In genomic region chr9:27791639-27791966, GRCm38 (mm10) we compare ENCODE assay signal across 10 mouse cellular contexts. TPM values are rescaled to one million over a fixed set of nuclear protein-coding genes. Genes with fewer than 3 reads are reported as not detected.
DNase-seq lines count a peak whose midpoint lies in the region; ATAC-seq and TF ChIP-seq lines count a peak whose summit lies in the region.
"Had no signal": no experiment of that assay in that cellular context is flagged by ENCODE, and none has a peak within 500 bp of the region (broad histone marks: within the 10 kb centered on the region; RNA-seq: fewer than 3 reads in every experiment).

No protein-coding gene starts in this region.

- TF ChIP-seq CTCF in midbrain, postnatal 0 days (IDR thresholded peaks at IDR 0.05), result no peak
- TF ChIP-seq CTCF in thymus, adult 2 months (IDR thresholded peaks at IDR 0.05; ENCODE audit: borderline replicate concordance, control insufficient read depth, extremely low read depth, insufficient read depth, low read length, poor library complexity), result no peak

- DNase-seq in liver, embryonic 11.5 days (ENCODE audit: low spot score), result no peak
- no peak for DNase-seq in liver
- DNase-seq in forebrain, embryonic 10.5 days (ENCODE audit: extremely low spot score, low spot score), result no peak
- DNase-seq in midbrain, postnatal 0 days (ENCODE audit: low spot score), result no peak
- DNase-seq in thymus, adult 2 months, result no peak
- no peak for DNase-seq in gastrocnemius, postnatal 25 days
- no peak for DNase-seq in left cerebral cortex, postnatal 14 days (ENCODE audit: low spot score in 2 of 2)

- WGBS in liver, embryonic 11.5 days, result 3% methylated on average over 12 of the region's 12 CpGs
- WGBS in forebrain, embryonic 10.5 days, result 3% methylated on average over 12 of the region's 12 CpGs
- WGBS in hindbrain, embryonic 15.5 days, result 2% methylated on average over 12 of the region's 12 CpGs
- WGBS in midbrain, postnatal 0 days, result 2% methylated on average over 12 of the region's 12 CpGs
- 8% methylated on average over 12 of the region's 12 CpGs for WGBS in thymus, adult 2 months

- H3K4me3 ChIP-seq in liver, embryonic 11.5 days (ENCODE audit: low read depth, low read length), result peak overlapping the region; percentile 31; the same call in 1 of the 2 replicates
- peak overlapping the region; percentile 56 for H3K4me3 ChIP-seq in forebrain, embryonic 10.5 days
- H3K4me3 ChIP-seq in hindbrain, embryonic 15.5 days, result peak overlapping the region; percentile 56
- H3K4me3 ChIP-seq in midbrain, postnatal 0 days (ENCODE audit: low read depth, low read length), result peak overlapping the region; percentile 48
- H3K4me3 ChIP-seq in thymus, adult 2 months (ENCODE audit: control insufficient read depth, insufficient read depth, low read length), result no peak overlapping the region

- no peak overlapping the region for H3K9ac ChIP-seq in liver, embryonic 11.5 days (ENCODE audit: low read depth, low read length)
- peak overlapping the region; percentile 54 for H3K9ac ChIP-seq in hindbrain, embryonic 15.5 days
- H3K9ac ChIP-seq in midbrain, postnatal 0 days (replicated peaks; ENCODE audit: low read length, poor library complexity, severe bottlenecking), result peak overlapping the region; percentile 59

- peaks cover 29% of the 10 kb centered on the region for H3K27me3 ChIP-seq in liver, embryonic 11.5 days (replicated peaks; ENCODE audit: control insufficient read depth, insufficient read depth, low read length)
- peaks cover 53% of the 10 kb centered on the region for H3K27me3 ChIP-seq in forebrain, embryonic 10.5 days (ENCODE audit: poor library complexity, severe bottlenecking)
- H3K27me3 ChIP-seq in hindbrain, embryonic 15.5 days, result peaks cover 11% of the 10 kb centered on the region
- no peaks in the 10 kb centered on the region for H3K27me3 ChIP-seq in midbrain, postnatal 0 days (ENCODE audit: insufficient read depth, low read length)
- H3K27me3 ChIP-seq in thymus, adult 2 months (ENCODE audit: control insufficient read depth, insufficient read depth, low read length), result no peaks in the 10 kb centered on the region

- no peaks in the 10 kb centered on the region for H3K9me3 ChIP-seq in liver, embryonic 11.5 days (ENCODE audit: control insufficient read depth, low read length)
- H3K9me3 ChIP-seq in forebrain, embryonic 10.5 days, result no peaks in the 10 kb centered on the region
- no peaks in the 10 kb centered on the region for H3K9me3 ChIP-seq in hindbrain, embryonic 15.5 days
- no peaks in the 10 kb centered on the region for H3K9me3 ChIP-seq in midbrain, postnatal 0 days (ENCODE audit: low read length)

- ATAC-seq in liver, embryonic 11.5 days (replicated peaks; ENCODE audit: low FRiP score), result no peak
- peak; percentile 39; the same call in 1 of the 2 replicates for ATAC-seq in hindbrain, embryonic 15.5 days (ENCODE audit: low FRiP score, low read depth)
- 0 out of 2 replicates have a peak, but pooled peaks have one; percentile 38 for ATAC-seq in midbrain, postnatal 0 days (ENCODE audit: low FRiP score)
- ATAC-seq: lung, postnatal 0 days had no signal

- TF ChIP-seq POLR2A in thymus, adult 2 months (IDR thresholded peaks at IDR 0.05; ENCODE audit: control insufficient read depth, extremely low read depth, insufficient read depth, low read length, poor library complexity), result no peak

- no peaks in the 10 kb centered on the region for H3K4me1 ChIP-seq in liver, embryonic 11.5 days (replicated peaks; ENCODE audit: control insufficient read depth, insufficient read depth, low read length)
- H3K4me1 ChIP-seq in forebrain, embryonic 10.5 days, result peaks cover 13% of the 10 kb centered on the region
- H3K4me1 ChIP-seq in hindbrain, embryonic 15.5 days (replicated peaks), result peaks cover 17% of the 10 kb centered on the region
- no peaks in the 10 kb centered on the region for H3K4me1 ChIP-seq in midbrain, postnatal 0 days (ENCODE audit: insufficient read depth, low read length)
- H3K4me1 ChIP-seq in thymus, adult 2 months (replicated peaks; ENCODE audit: control insufficient read depth, insufficient read depth, low read length), result no peaks in the 10 kb centered on the region

- intact Hi-C loops in left cerebral cortex, postnatal 14 days (cut with DNase I), result loop anchor here (5.0 kb wide), 1 partner anchor 456 kb away; no protein-coding TSS in a partner anchor

- no peak overlapping the region for H3K27ac ChIP-seq in liver, embryonic 11.5 days (ENCODE audit: low read depth, low read length)
- H3K27ac ChIP-seq in forebrain, embryonic 10.5 days, result peak overlapping the region; percentile 63; the same call in 1 of the 2 replicates
- peak overlapping the region; percentile 90 for H3K27ac ChIP-seq in hindbrain, embryonic 15.5 days (replicated peaks)
- H3K27ac ChIP-seq in midbrain, postnatal 0 days (ENCODE audit: low read depth, low read length), result peak overlapping the region; percentile 78
- H3K27ac ChIP-seq in thymus, adult 2 months (ENCODE audit: control insufficient read depth, insufficient read depth, low read length), result no peak overlapping the region

- peak overlapping the region; percentile 44 for H3K4me2 ChIP-seq in liver, embryonic 11.5 days
- H3K4me2 ChIP-seq in hindbrain, embryonic 15.5 days, result peak overlapping the region; percentile 71
- peak overlapping the region; percentile 69 for H3K4me2 ChIP-seq in midbrain, postnatal 0 days (ENCODE audit: low read depth, low read length, poor library complexity, severe bottlenecking)

- H3K36me3 ChIP-seq in liver, embryonic 11.5 days (ENCODE audit: control insufficient read depth, insufficient read depth, low read length), result no peaks in the 10 kb centered on the region
- no peaks in the 10 kb centered on the region for H3K36me3 ChIP-seq in forebrain, embryonic 10.5 days (replicated peaks)
- H3K36me3 ChIP-seq in hindbrain, embryonic 15.5 days, result no peaks in the 10 kb centered on the region
- H3K36me3 ChIP-seq in midbrain, postnatal 0 days (ENCODE audit: insufficient read depth, low read length), result no peaks in the 10 kb centered on the region
- no peaks in the 10 kb centered on the region for H3K36me3 ChIP-seq in thymus, adult 2 months (ENCODE audit: control insufficient read depth, insufficient read depth, low read length)

RNA-seq across cellular contexts. Expression of gene Opcml, which starts 1.0 kb away (rescaled TPM):
- polyA plus RNA-seq in liver, embryonic 11.5 days (2014; fragmentation: Nextera tagmentation; extraction: Ambion mirVana), result 1.6 TPM in 2 replicates
- 1.1 and 1.4 TPM in 2 replicates for polyA plus RNA-seq in forebrain, embryonic 10.5 days (2016; fragmentation: Nextera tagmentation; extraction: Ambion mirVana)
- 41.8 and 44.3 TPM in 2 replicates for polyA plus RNA-seq in hindbrain, embryonic 15.5 days (2015; fragmentation: Nextera tagmentation; extraction: Ambion mirVana)
- total RNA-seq in midbrain, postnatal 0 days (2014; rRNA removed), result 128 and 159 TPM in 2 replicates
- polyA plus RNA-seq in midbrain, postnatal 0 days (2015; fragmentation: Nextera tagmentation; extraction: Ambion mirVana), result 51.5 and 71.2 TPM in 2 replicates
- 0.82 and 0.92 TPM in 2 replicates for polyA plus RNA-seq in thymus, adult 2 months (2012; rRNA removed)
- 1 to 10 TPM; 1.0 to 2.3 TPM for total RNA-seq in gastrocnemius, postnatal 25 days (2021)
- 100 to 1,000 TPM; 365 to 394 TPM for total RNA-seq in left cerebral cortex, postnatal 14 days (2021)
- total RNA-seq: granulocyte monocyte progenitor cell, adult 5-6 weeks had no signal

Comparison
In these comparisons a context has a peak if more than half of its experiments do, and no peak if none do; other contexts are left out.
1. H3K27ac ChIP-seq: peak in forebrain, embryonic 10.5 days (single experiment), hindbrain, embryonic 15.5 days (single experiment) and midbrain, postnatal 0 days (single experiment); none in liver, embryonic 11.5 days (single experiment) and thymus, adult 2 months (single experiment).
2. RNA of gene Opcml, which starts 1.0 kb away (polyA plus RNA-seq): 51.5 to 71.2 TPM in midbrain, postnatal 0 days and 41.8 to 44.3 TPM in hindbrain, embryonic 15.5 days; 1.6 TPM in liver, embryonic 11.5 days, 1.1 to 1.4 TPM in forebrain, embryonic 10.5 days and 0.82 to 0.92 TPM in thymus, adult 2 months; every median in the first group is over 10 times any median in the second.
3. Peak in every context shown above with its lines, with median percentiles within 50 percentile points of each other: H3K4me2 ChIP-seq.